Mouse (Mus musculus): Measurements from ENCODE around the gene Trip10. TPM values are rescaled to one million over a fixed set of nuclear protein-coding genes. Genes with fewer than 3 reads are reported as not detected.

Gene Trip10
- total and polyA plus RNA-seq, 2 experiments from 2014 or later: 26.6 to 32.4 TPM

DNA sequence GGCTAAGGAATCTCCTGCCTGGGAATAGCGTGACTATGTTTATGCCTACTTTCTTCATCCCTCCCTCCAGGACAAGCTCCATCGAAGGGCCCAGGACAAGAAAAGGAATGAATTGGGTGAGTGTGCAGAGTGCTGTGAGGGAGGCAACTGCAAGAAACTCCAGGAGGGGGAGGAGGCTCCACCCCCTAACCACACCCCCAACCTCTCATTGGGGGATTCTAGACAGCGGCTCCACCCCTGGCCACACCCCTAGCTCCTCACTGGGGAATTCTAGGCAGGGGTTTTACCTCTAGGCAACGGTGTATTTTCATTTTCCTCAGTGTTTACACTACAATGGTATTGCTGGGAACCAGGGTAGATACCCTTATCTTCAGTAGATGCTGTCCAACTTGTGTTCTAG is 56.3 kb downstream of the Trip10 start:
- H3K4me2 ChIP-seq (ENCODE audit: low read depth, low read length): no peak overlapping the region
- no peak for TF ChIP-seq EP300 (IDR thresholded peaks at IDR 0.05; ENCODE audit: low read depth)
- no peak for TF ChIP-seq CTCF (IDR thresholded peaks at IDR 0.05; ENCODE audit: low read depth)
- H3K27me3 ChIP-seq (ENCODE audit: control insufficient read depth, insufficient read depth, low read length): no peaks in the 10 kb centered on the region
- ATAC-seq (ENCODE audit: insufficient read depth, low read depth) (no peak), DNase-seq (ENCODE audit: low spot score) (no peak)
- no peak overlapping the region for H3K4me3 ChIP-seq (ENCODE audit: low read depth, low read length)
- H3K4me1 ChIP-seq (ENCODE audit: control insufficient read depth, insufficient read depth): no peaks in the 10 kb centered on the region
- H3K36me3 ChIP-seq (replicated peaks; ENCODE audit: control insufficient read depth, insufficient read depth, low read length): no peaks in the 10 kb centered on the region
- no peak overlapping the region for H3K27ac ChIP-seq (ENCODE audit: low read depth)
- no peaks in the 10 kb centered on the region for H3K9me3 ChIP-seq (replicated peaks; ENCODE audit: control insufficient read depth, low read length)
- no peak overlapping the region for H3K9ac ChIP-seq (replicated peaks; ENCODE audit: low read depth, low read length)
- 59% methylated on average over 4 of the region's 4 CpGs for WGBS

DNA sequence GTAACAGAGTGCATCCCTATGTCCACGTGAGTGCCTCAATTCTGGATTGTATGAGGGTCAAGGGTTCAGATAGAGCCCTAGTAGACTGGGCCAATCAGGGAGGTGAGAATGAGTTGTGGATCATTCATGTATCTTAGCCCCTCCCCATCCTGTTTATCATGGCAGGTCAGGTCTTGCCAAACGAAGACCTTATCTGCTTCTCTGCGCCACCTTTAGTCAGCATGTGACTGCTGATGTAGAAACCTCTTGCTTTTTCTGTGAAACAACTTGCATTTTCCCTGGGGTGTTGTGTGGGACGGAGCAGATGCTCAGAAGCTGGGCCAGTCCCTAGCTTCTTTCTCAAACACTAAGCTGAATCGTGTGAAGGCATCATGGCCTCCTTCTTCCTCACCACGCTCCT is 57.8 kb downstream of the Trip10 start:
- WGBS: 60% methylated on average over 6 of the region's 6 CpGs
- TF ChIP-seq CTCF (IDR thresholded peaks at IDR 0.05; ENCODE audit: low read depth): no peak
- TF ChIP-seq EP300 (IDR thresholded peaks at IDR 0.05; ENCODE audit: low read depth): no peak
- H3K4me2 ChIP-seq (ENCODE audit: low read depth, low read length): no peak overlapping the region

DNA sequence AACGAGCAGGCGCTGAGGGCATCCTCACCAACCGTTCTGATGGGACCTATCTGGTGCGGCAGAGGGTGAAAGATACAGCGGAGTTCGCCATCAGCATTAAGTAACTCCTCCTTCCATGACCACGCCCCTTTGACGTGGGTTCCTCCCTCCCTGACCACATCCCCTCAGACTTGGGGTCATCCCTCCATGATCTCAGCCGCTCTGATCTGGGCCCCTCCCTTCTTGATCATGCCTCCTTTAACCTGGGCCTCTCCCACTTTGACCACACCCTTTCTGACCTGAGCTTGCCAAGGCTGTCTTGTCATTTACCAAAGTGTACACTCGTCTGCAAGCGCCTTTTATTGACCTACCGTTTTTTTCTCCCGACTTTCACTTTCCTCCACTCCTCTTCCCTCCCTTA is 62.5 kb downstream of the Trip10 start:
- Histone ChIP-seq H3K9me3 (replicated peaks; ENCODE audit: control insufficient read depth, low read length) (no peaks in the 10 kb centered on the region), H3K4me3 (ENCODE audit: low read depth, low read length) (no peak overlapping the region), H3K9ac (replicated peaks; ENCODE audit: low read depth, low read length) (no peak overlapping the region), H3K27me3 (ENCODE audit: control insufficient read depth, insufficient read depth, low read length) (no peaks in the 10 kb centered on the region), H3K4me1 (ENCODE audit: control insufficient read depth, insufficient read depth) (no peaks in the 10 kb centered on the region), H3K27ac (ENCODE audit: low read depth) (no peak overlapping the region), H3K4me2 (ENCODE audit: low read depth, low read length) (no peak overlapping the region), H3K36me3 (replicated peaks; ENCODE audit: control insufficient read depth, insufficient read depth, low read length) (no peaks in the 10 kb centered on the region)
- ATAC-seq (ENCODE audit: insufficient read depth, low read depth) (no peak), DNase-seq (ENCODE audit: low spot score) (no peak)
- TF ChIP-seq EP300 (IDR thresholded peaks at IDR 0.05; ENCODE audit: low read depth) (no peak), CTCF (IDR thresholded peaks at IDR 0.05; ENCODE audit: low read depth) (no peak)
- 27% methylated on average over 13 of the region's 13 CpGs for WGBS

More for the DNA sequence above, 57.8 kb downstream of the Trip10 start:
- no peak for ATAC-seq (ENCODE audit: insufficient read depth, low read depth)
- Histone ChIP-seq H3K9ac (replicated peaks; ENCODE audit: low read depth, low read length) (no peak overlapping the region), H3K27ac (ENCODE audit: low read depth) (no peak overlapping the region), H3K27me3 (ENCODE audit: control insufficient read depth, insufficient read depth, low read length) (no peaks in the 10 kb centered on the region), H3K36me3 (replicated peaks; ENCODE audit: control insufficient read depth, insufficient read depth, low read length) (no peaks in the 10 kb centered on the region), H3K4me1 (ENCODE audit: control insufficient read depth, insufficient read depth) (no peaks in the 10 kb centered on the region), H3K4me3 (ENCODE audit: low read depth, low read length) (no peak overlapping the region), H3K9me3 (replicated peaks; ENCODE audit: control insufficient read depth, low read length) (no peaks in the 10 kb centered on the region)
- no peak for DNase-seq (ENCODE audit: low spot score)

Small RNA genes lying within 50 kb of the gene (microRNA-seq; reads per million reads assigned to microRNA genes)
- gene Mir6978: not detected

Other genes with a start within 250 kb of the Trip10 start
- gene Pspn, start 249.4 kb upstream of the Trip10 start, total RNA-seq (2014; rRNA removed; ENCODE audit: low replicate concordance): not detected in 2 replicates
- 0.27 TPM in 2 replicates for gene Pspn, start 249.4 kb upstream of the Trip10 start, polyA plus RNA-seq (2015; fragmentation: Nextera tagmentation; extraction: Ambion mirVana)
- gene Gtf2f1, start 238.2 kb upstream of the Trip10 start, total RNA-seq (2014; rRNA removed; ENCODE audit: low replicate concordance): 20.7 and 22.9 TPM in 2 replicates
- gene Gtf2f1, start 238.2 kb upstream of the Trip10 start, polyA plus RNA-seq (2015; fragmentation: Nextera tagmentation; extraction: Ambion mirVana): 30.4 and 31.9 TPM in 2 replicates
- not detected in 2 replicates for gene Gm17949, start 238.0 kb upstream of the Trip10 start, total RNA-seq (2014; rRNA removed; ENCODE audit: low replicate concordance)
- gene Gm17949, start 238.0 kb upstream of the Trip10 start, polyA plus RNA-seq (2015; fragmentation: Nextera tagmentation; extraction: Ambion mirVana): 0.19 and 0.45 TPM in 2 replicates
- 40.7 and 55.0 TPM in 2 replicates for gene Khsrp, start 217.9 kb upstream of the Trip10 start, total RNA-seq (2014; rRNA removed; ENCODE audit: low replicate concordance)
- 16.0 and 18.2 TPM in 2 replicates for gene Khsrp, start 217.9 kb upstream of the Trip10 start, polyA plus RNA-seq (2015; fragmentation: Nextera tagmentation; extraction: Ambion mirVana)
- gene Slc25a41, start 207.8 kb upstream of the Trip10 start, total RNA-seq (2014; rRNA removed; ENCODE audit: low replicate concordance): not detected in 2 replicates
- gene Slc25a41, start 207.8 kb upstream of the Trip10 start, polyA plus RNA-seq (2015; fragmentation: Nextera tagmentation; extraction: Ambion mirVana): not detected in 2 replicates
- 1.7 TPM in 1 of 2 replicates, not detected in the other for gene Crb3, start 190.3 kb upstream of the Trip10 start, total RNA-seq (2014; rRNA removed; ENCODE audit: low replicate concordance)
- gene Crb3, start 190.3 kb upstream of the Trip10 start, polyA plus RNA-seq (2015; fragmentation: Nextera tagmentation; extraction: Ambion mirVana): 0.66 and 0.77 TPM in 2 replicates
- 43.9 and 47.5 TPM in 2 replicates for gene Slc25a23, start 189.6 kb upstream of the Trip10 start, total RNA-seq (2014; rRNA removed; ENCODE audit: low replicate concordance)
- 12.3 and 13.3 TPM in 2 replicates for gene Slc25a23, start 189.6 kb upstream of the Trip10 start, polyA plus RNA-seq (2015; fragmentation: Nextera tagmentation; extraction: Ambion mirVana)
- 0.43 and 2.1 TPM in 2 replicates for gene Dennd1c, start 170.9 kb upstream of the Trip10 start, total RNA-seq (2014; rRNA removed; ENCODE audit: low replicate concordance)
- gene Dennd1c, start 170.9 kb upstream of the Trip10 start, polyA plus RNA-seq (2015; fragmentation: Nextera tagmentation; extraction: Ambion mirVana): 0.70 and 0.96 TPM in 2 replicates
- gene Tubb4a, start 161.7 kb upstream of the Trip10 start, total RNA-seq (2014; rRNA removed; ENCODE audit: low replicate concordance): 1.3 TPM in 1 of 2 replicates, not detected in the other
- gene Tubb4a, start 161.7 kb upstream of the Trip10 start, polyA plus RNA-seq (2015; fragmentation: Nextera tagmentation; extraction: Ambion mirVana): 2.8 and 3.3 TPM in 2 replicates
- 0.27 and 0.84 TPM in 2 replicates for gene Tnfsf9, start 144.1 kb upstream of the Trip10 start, total RNA-seq (2014; rRNA removed; ENCODE audit: low replicate concordance)
- 0.93 and 1.1 TPM in 2 replicates for gene Tnfsf9, start 144.1 kb upstream of the Trip10 start, polyA plus RNA-seq (2015; fragmentation: Nextera tagmentation; extraction: Ambion mirVana)
- not detected in 2 replicates for gene Cd70, start 99.7 kb upstream of the Trip10 start, total RNA-seq (2014; rRNA removed; ENCODE audit: low replicate concordance)
- not detected in 2 replicates for gene Cd70, start 99.7 kb upstream of the Trip10 start, polyA plus RNA-seq (2015; fragmentation: Nextera tagmentation; extraction: Ambion mirVana)
- gene Tnfsf14, start 55.3 kb upstream of the Trip10 start, total RNA-seq (2014; rRNA removed; ENCODE audit: low replicate concordance): not detected in 2 replicates
- not detected in 2 replicates for gene Tnfsf14, start 55.3 kb upstream of the Trip10 start, polyA plus RNA-seq (2015; fragmentation: Nextera tagmentation; extraction: Ambion mirVana)
- gene C3, start 21.3 kb upstream of the Trip10 start, total RNA-seq (2014; rRNA removed; ENCODE audit: low replicate concordance): 32.5 and 41.7 TPM in 2 replicates
- 23.4 and 25.6 TPM in 2 replicates for gene C3, start 21.3 kb upstream of the Trip10 start, polyA plus RNA-seq (2015; fragmentation: Nextera tagmentation; extraction: Ambion mirVana)
- gene Gpr108, start 1.0 kb upstream of the Trip10 start, total RNA-seq (2014; rRNA removed; ENCODE audit: low replicate concordance): 30.1 and 41.2 TPM in 2 replicates
- 23.3 and 24.5 TPM in 2 replicates for gene Gpr108, start 1.0 kb upstream of the Trip10 start, polyA plus RNA-seq (2015; fragmentation: Nextera tagmentation; extraction: Ambion mirVana)
- gene Vav1, start 29.6 kb downstream of the Trip10 start, total RNA-seq (2014; rRNA removed; ENCODE audit: low replicate concordance): 2.6 and 2.7 TPM in 2 replicates
- gene Vav1, start 29.6 kb downstream of the Trip10 start, polyA plus RNA-seq (2015; fragmentation: Nextera tagmentation; extraction: Ambion mirVana): 1.0 TPM in 2 replicates
- 7.8 and 8.5 TPM in 2 replicates for gene Adgre1, start 109.2 kb downstream of the Trip10 start, total RNA-seq (2014; rRNA removed; ENCODE audit: low replicate concordance)
- gene Adgre1, start 109.2 kb downstream of the Trip10 start, polyA plus RNA-seq (2015; fragmentation: Nextera tagmentation; extraction: Ambion mirVana): 2.2 and 2.6 TPM in 2 replicates

Data from heart, postnatal 0 days (tissue).